ENCODE assay signal across 8 mouse cellular contexts in genomic region chr5:127632167-127633145, GRCm38 (mm10). TPM values are rescaled to one million over a fixed set of nuclear protein-coding genes. Genes with fewer than 3 reads are reported as not detected.
DNase-seq lines count a peak whose midpoint lies in the region; ATAC-seq and TF ChIP-seq lines count a peak whose summit lies in the region.

Gene Glt1d1, plus strand, starts transcription at chr5:127632262.
Gene Slc15a4, minus strand, starts transcription at chr5:127632897.

- peak; percentile 85 for ATAC-seq in kidney, embryonic 15.5 days (replicated peaks; ENCODE audit: low FRiP score)
- ATAC-seq in liver, embryonic 15.5 days (ENCODE audit: insufficient read depth): no peak

- H3K27ac ChIP-seq in bone marrow macrophage, adult 2 months (ENCODE audit: insufficient read depth, low read depth, low read length): no peak within 1 kb of the TSS
- peak within 1 kb of the TSS; percentile 90 for H3K27ac ChIP-seq in forebrain, embryonic 10.5 days
- H3K27ac ChIP-seq in kidney, embryonic 15.5 days: no peak within 1 kb of the TSS
- no peak within 1 kb of the TSS for H3K27ac ChIP-seq in liver, embryonic 15.5 days (replicated peaks)

- H3K27me3 ChIP-seq in forebrain, embryonic 10.5 days (ENCODE audit: poor library complexity, severe bottlenecking): peaks cover 28% of the 10 kb centered on the region
- H3K27me3 ChIP-seq in kidney, embryonic 15.5 days: peaks cover 29% of the 10 kb centered on the region
- H3K27me3 ChIP-seq in liver, embryonic 15.5 days: peaks cover 43% of the 10 kb centered on the region

- H3K4me2 ChIP-seq in kidney, embryonic 15.5 days: peak within 1 kb of the TSS; percentile 92
- peak within 1 kb of the TSS; percentile 57 for H3K4me2 ChIP-seq in liver, embryonic 15.5 days

- H3K9ac ChIP-seq in kidney, embryonic 15.5 days: peak within 1 kb of the TSS; percentile 47
- H3K9ac ChIP-seq in liver, embryonic 15.5 days: no peak within 1 kb of the TSS

- no peak for TF ChIP-seq CTCF in bone marrow macrophage, adult 2 months (IDR thresholded peaks at IDR 0.05; ENCODE audit: low read depth, low read length)

- H3K36me3 ChIP-seq in forebrain, embryonic 10.5 days (replicated peaks): no peaks in the 10 kb centered on the region; the same call in 1 of the 2 replicates
- H3K36me3 ChIP-seq in kidney, embryonic 15.5 days: no peaks in the 10 kb centered on the region
- no peaks in the 10 kb centered on the region for H3K36me3 ChIP-seq in liver, embryonic 15.5 days (replicated peaks)

- TF ChIP-seq POLR2A in bone marrow macrophage, adult 2 months (IDR thresholded peaks at IDR 0.05; ENCODE audit: borderline replicate concordance, low read depth, low read length): no peak

- H3K4me3 ChIP-seq in bone marrow macrophage, adult 2 months (ENCODE audit: insufficient read depth, low read length): peak within 1 kb of the TSS; percentile 38
- peak within 1 kb of the TSS; percentile 78 for H3K4me3 ChIP-seq in forebrain, embryonic 10.5 days
- H3K4me3 ChIP-seq in kidney, embryonic 15.5 days (replicated peaks): peak within 1 kb of the TSS; percentile 54
- peak within 1 kb of the TSS; percentile 35 for H3K4me3 ChIP-seq in liver, embryonic 15.5 days (replicated peaks)

- no peaks in the 10 kb centered on the region for H3K9me3 ChIP-seq in forebrain, embryonic 10.5 days
- no peaks in the 10 kb centered on the region for H3K9me3 ChIP-seq in kidney, embryonic 15.5 days (replicated peaks)
- no peaks in the 10 kb centered on the region for H3K9me3 ChIP-seq in liver, embryonic 15.5 days (replicated peaks)

- H3K4me1 ChIP-seq in bone marrow macrophage, adult 2 months (ENCODE audit: control insufficient read depth, insufficient read depth, low read length): 0 out of 2 replicates have a peak, but pooled peaks cover 2% of the 10 kb centered on the region
- peaks cover 23% of the 10 kb centered on the region for H3K4me1 ChIP-seq in forebrain, embryonic 10.5 days
- peaks cover 13% of the 10 kb centered on the region for H3K4me1 ChIP-seq in kidney, embryonic 15.5 days
- H3K4me1 ChIP-seq in liver, embryonic 15.5 days (replicated peaks): 0 out of 2 replicates have a peak, but pooled peaks cover 5% of the 10 kb centered on the region

- peak; percentile 25 for DNase-seq in adrenal gland, postnatal 10 days
- no peak for DNase-seq in adrenal gland, adult 8-10 months
- DNase-seq in forebrain, embryonic 10.5 days (ENCODE audit: extremely low spot score, low spot score): peak; percentile 66
- DNase-seq in right cerebral cortex, adult 2 months (ENCODE audit: low spot score in 2 of 2): peak; percentile 49 to 56
- no peak for DNase-seq in adrenal gland, postnatal 14 days

- under 1% methylated on average over 62 of the region's 62 CpGs for WGBS in forebrain, embryonic 10.5 days
- 1% methylated on average over 61 of the region's 62 CpGs for WGBS in kidney, embryonic 15.5 days
- 1% methylated on average over 61 of the region's 62 CpGs for WGBS in liver, embryonic 15.5 days (ENCODE audit: insufficient replicate concordance)

RNA-seq across cellular contexts. Expression of gene Glt1d1, which starts in this region (rescaled TPM):
- 1 to 10 TPM; 1.5 to 3.7 TPM for total RNA-seq in adrenal gland, postnatal 10 days (2021)
- 1 to 10 TPM in 1 of 4 experiments, under 1 TPM in 3; 0.46 to 3.1 (median 0.55) TPM for total RNA-seq in adrenal gland, adult 8-10 months (2022)
- polyA plus RNA-seq in bone marrow macrophage, adult 2 months (2012; ENCODE audit: insufficient read depth, insufficient read length, missing spikeins): not detected in 2 replicates
- 1.2 and 1.9 TPM in 2 replicates for polyA plus RNA-seq in forebrain, embryonic 10.5 days (2016; fragmentation: Nextera tagmentation; extraction: Ambion mirVana)
- polyA plus RNA-seq in kidney, embryonic 15.5 days (2015; fragmentation: Nextera tagmentation; extraction: Ambion mirVana): 0.36 and 0.44 TPM in 2 replicates
- 0.10 and 0.37 TPM in 2 replicates for polyA plus RNA-seq in liver, embryonic 15.5 days (2015; fragmentation: Nextera tagmentation; extraction: Ambion mirVana)
- 1.1 and 4.7 TPM in 2 replicates for total RNA-seq in adrenal gland, postnatal 14 days (2021)

RNA-seq across cellular contexts. Expression of gene Slc15a4, which starts in this region (rescaled TPM):
- total RNA-seq in adrenal gland, postnatal 10 days (2021): 10 to 100 TPM; 16.7 to 17.3 TPM
- 10 to 100 TPM; 16.9 to 20.0 (median 19.1) TPM for total RNA-seq in adrenal gland, adult 8-10 months (2022)
- 91.2 and 93.3 TPM in 2 replicates for polyA plus RNA-seq in bone marrow macrophage, adult 2 months (2012; ENCODE audit: insufficient read depth, insufficient read length, missing spikeins)
- 25.3 and 25.9 TPM in 2 replicates for polyA plus RNA-seq in forebrain, embryonic 10.5 days (2016; fragmentation: Nextera tagmentation; extraction: Ambion mirVana)
- polyA plus RNA-seq in kidney, embryonic 15.5 days (2015; fragmentation: Nextera tagmentation; extraction: Ambion mirVana): 23.8 and 23.9 TPM in 2 replicates
- 9.8 TPM in 2 replicates for polyA plus RNA-seq in liver, embryonic 15.5 days (2015; fragmentation: Nextera tagmentation; extraction: Ambion mirVana)
- total RNA-seq in adrenal gland, postnatal 14 days (2021): 16.7 and 24.3 TPM in 2 replicates

Comparison
In these comparisons a context has a peak if more than half of its experiments do, and no peak if none do; other contexts are left out.
1. DNase-seq: peak in adrenal gland, postnatal 10 days (single experiment), forebrain, embryonic 10.5 days (single experiment) and right cerebral cortex, adult 2 months (2 of 2); none in adrenal gland, adult 8-10 months (single experiment) and adrenal gland, postnatal 14 days (single experiment).
2. Peak in every context shown above with its lines, with median percentiles within 50 percentile points of each other: H3K4me3 ChIP-seq.